Mouse (Mus musculus): ENCODE measurements at regions not wholly inside any gene's neighbourhood (a gene's known extent, or its start where the extent isn't known, plus 50 kb on each side); places are given as distances from the start of the nearest gene placed in this dataset.

DNA sequence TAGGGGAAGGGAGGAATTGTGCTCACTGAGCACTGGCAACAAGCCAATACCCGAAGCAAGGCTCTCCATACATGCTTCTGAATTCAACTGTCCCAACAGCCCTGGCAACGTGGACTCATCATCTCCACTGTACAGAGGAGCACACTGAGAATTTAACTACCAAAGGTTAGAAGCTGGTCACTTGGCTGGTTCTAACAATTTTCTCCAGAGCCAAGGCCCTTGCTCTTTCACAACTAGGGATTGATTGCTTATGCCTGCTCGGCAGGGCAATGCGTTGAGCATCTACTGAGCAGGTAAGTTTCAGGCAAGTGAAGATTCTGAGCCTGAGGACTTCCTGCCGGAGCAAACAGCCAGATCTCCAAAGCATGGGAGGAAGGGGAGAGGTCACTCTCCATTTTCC, 616.0 kb upstream of the Cdh5 start:
- TF ChIP-seq POLR2A (IDR thresholded peaks at IDR 0.05; ENCODE audit: low read depth, low read length) (no peak), CTCF (IDR thresholded peaks at IDR 0.05; ENCODE audit: borderline replicate concordance, insufficient read depth, low read length) (no peak)
